Mouse (Mus musculus): ENCODE results near the gene Tprkb. TPM values are rescaled to one million over a fixed set of nuclear protein-coding genes. Genes with fewer than 3 reads are reported as not detected.
"Not testable (repeated sequence)": the region's sequence is repeated elsewhere in the genome, so short reads cannot be mapped to it uniquely, and the experiment has no call there.

The Tprkb gene
- polyA plus RNA-seq, 1 experiment from 2014 or later: 32.1 TPM

DNA sequence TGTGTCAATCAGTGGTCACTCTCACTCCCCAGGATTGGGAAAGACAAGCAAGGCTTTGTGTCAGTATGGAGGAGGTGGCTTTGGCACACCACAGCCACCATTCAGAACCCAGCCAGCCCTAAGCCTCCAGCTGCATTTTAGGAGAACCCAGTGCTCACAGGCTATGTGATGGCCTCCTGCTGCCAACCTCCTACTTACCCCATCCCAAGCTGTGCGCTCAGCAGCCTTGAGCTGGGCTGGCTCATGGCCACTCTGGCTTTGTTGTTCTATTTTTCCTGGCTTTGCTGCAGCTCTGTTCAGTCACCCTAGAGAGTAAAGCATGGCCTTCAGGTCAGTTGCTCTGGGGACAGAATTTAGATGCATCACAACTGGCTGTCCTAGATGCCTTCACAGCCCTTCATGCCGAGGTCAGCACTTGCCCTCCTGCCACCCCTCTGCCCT is 4.7 kb upstream of the Tprkb start:
- ATAC-seq (replicated peaks; ENCODE audit: low FRiP score); H3K4me1 ChIP-seq (replicated peaks; ENCODE audit: control insufficient read depth, insufficient read depth, low read length); H3K4me3 ChIP-seq (ENCODE audit: low read depth, low read length); H3K9ac ChIP-seq (ENCODE audit: low read length); H3K4me2 ChIP-seq (ENCODE audit: low read depth, low read length, severe bottlenecking); DNase-seq (ENCODE audit: low spot score); H3K36me3 ChIP-seq (ENCODE audit: control insufficient read depth, insufficient read depth, low read length); H3K27ac ChIP-seq (ENCODE audit: low read depth, low read length); H3K27me3 ChIP-seq (ENCODE audit: control insufficient read depth, insufficient read depth, low read length); H3K9me3 ChIP-seq (ENCODE audit: control insufficient read depth, low read length): not testable (repeated sequence)
- WGBS: 72% methylated on average over 2 of the region's 2 CpGs

GRCm38 (mm10) chr6:85908341-85908740 is 3.3 kb upstream of the Tprkb start:
- Histone ChIP-seq H3K4me3 (ENCODE audit: low read depth, low read length) (no peak overlapping the region), H3K4me1 (replicated peaks; ENCODE audit: control insufficient read depth, insufficient read depth, low read length) (no peaks in the 10 kb centered on the region), H3K4me2 (ENCODE audit: low read depth, low read length, severe bottlenecking) (no peak overlapping the region), H3K9ac (ENCODE audit: low read length) (no peak overlapping the region; the same call in 1 of the 2 replicates), H3K27ac (ENCODE audit: low read depth, low read length) (no peak overlapping the region), H3K36me3 (ENCODE audit: control insufficient read depth, insufficient read depth, low read length) (no peaks in the 10 kb centered on the region), H3K9me3 (ENCODE audit: control insufficient read depth, low read length) (no peaks in the 10 kb centered on the region), H3K27me3 (ENCODE audit: control insufficient read depth, insufficient read depth, low read length) (no peaks in the 10 kb centered on the region)
- no peak for DNase-seq (ENCODE audit: low spot score)
- ATAC-seq (replicated peaks; ENCODE audit: low FRiP score): no peak
- WGBS: 74% methylated on average over 3 of the region's 3 CpGs

DNA sequence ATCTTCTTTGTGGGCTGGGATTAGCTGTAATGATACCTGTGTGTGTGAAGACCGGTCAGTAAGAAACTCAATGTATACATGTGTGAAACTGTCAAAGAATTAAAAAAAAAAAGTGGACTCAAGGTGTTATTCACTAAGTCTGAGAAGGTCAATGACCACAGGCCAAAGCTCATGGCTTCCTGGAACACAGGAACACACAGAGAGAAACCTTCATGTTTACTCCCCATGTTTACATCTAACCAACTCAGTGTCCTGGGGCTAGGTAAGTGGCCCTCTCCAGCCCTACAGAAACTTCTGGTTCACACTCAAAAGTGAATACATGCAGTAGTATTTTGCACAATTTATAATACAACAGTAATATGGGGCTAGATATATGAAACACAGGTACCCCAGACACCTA is 2.0 kb upstream of the Tprkb start:
- WGBS: 97% methylated on average over 1 of the region's 1 CpGs
- peaks cover 1% of the 10 kb centered on the region; the same call in 1 of the 2 replicates for H3K4me1 ChIP-seq (replicated peaks; ENCODE audit: control insufficient read depth, insufficient read depth, low read length)
- no peak for ATAC-seq (replicated peaks; ENCODE audit: low FRiP score)
- no peak overlapping the region for H3K4me3 ChIP-seq (ENCODE audit: low read depth, low read length)
- DNase-seq (ENCODE audit: low spot score): no peak
- no peak overlapping the region for H3K4me2 ChIP-seq (ENCODE audit: low read depth, low read length, severe bottlenecking)
- H3K9me3 ChIP-seq (ENCODE audit: control insufficient read depth, low read length): no peaks in the 10 kb centered on the region
- no peak overlapping the region for H3K27ac ChIP-seq (ENCODE audit: low read depth, low read length)
- H3K9ac ChIP-seq (ENCODE audit: low read length): no peak overlapping the region
- no peaks in the 10 kb centered on the region for H3K36me3 ChIP-seq (ENCODE audit: control insufficient read depth, insufficient read depth, low read length)
- H3K27me3 ChIP-seq (ENCODE audit: control insufficient read depth, insufficient read depth, low read length): no peaks in the 10 kb centered on the region

DNA sequence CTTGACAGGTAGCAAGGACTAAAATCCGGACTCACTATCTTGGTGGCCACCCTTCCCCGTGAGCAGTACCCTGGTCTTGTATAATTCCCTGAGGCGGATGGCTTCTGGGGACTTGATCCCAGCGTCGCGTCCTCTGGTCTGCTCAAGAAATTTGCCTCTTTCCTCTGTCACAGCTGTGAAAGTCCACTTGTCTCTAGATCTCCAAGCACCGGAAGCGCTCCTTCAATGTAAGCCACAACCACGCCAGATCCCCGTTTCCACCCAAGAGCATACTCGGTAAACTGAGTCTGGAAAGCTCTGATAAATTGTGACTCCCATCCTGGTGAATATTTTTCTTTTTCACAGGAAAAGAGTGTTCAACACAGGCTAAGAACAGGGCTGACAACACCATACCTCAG is 3.5 kb downstream of the Tprkb start:
- no peak for DNase-seq (ENCODE audit: low spot score)
- H3K27me3 ChIP-seq (ENCODE audit: control insufficient read depth, insufficient read depth, low read length): no peaks in the 10 kb centered on the region
- WGBS: 2% methylated on average over 11 of the region's 11 CpGs

DNA sequence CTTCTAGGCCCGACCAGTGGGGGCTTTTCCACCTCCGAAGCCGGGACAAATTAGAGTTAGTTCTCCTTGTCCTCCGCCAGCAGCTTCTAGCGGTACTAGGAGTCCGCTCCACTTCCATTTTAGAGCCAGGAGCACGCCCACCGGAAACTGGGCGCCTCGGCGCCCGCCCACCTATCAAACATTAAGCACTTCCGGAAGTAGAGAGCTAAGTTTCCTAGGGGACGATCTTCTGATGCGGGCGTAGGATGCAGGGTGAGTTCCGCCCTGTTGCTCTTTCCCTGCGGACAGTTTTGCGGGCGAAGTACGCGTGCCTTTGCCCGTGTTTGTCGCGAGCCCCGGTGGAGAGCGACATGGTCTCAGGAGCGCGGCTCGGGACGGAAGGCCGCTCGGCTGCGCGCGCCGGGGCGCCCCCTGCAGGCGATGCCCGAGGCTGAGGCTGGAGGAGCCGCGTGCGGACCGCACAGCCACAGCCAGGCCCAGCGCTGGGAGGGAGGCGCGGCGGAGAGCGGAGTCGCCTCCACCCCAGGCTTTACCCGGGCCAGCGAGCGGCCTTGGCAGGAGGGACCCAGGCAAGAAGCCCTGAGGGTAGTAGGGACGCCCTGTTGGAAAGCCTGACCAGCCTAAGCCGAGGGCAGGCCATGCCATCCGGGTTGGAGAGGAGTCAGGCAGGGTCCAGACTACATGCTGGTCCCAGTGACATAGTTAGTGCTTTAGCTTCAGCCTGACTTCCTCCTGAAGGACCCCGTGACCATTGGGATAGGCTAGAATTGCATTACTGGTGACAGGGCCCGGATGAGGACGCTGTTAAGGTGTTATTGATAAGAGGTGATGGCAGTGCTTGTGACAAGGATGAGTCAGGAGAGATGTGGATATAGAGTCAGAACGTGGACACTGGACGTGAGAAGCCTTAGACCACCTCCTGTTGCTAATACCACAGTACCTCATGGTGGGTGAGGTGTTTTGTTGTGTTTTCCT is 4.2 kb downstream of the Tprkb start, which contains the start of gene Nat8f1:
Nat8f1 (minus strand) TSS at position 149 of the 975 bp plus-strand sequence.
- peak within 1 kb of the TSS; percentile 74 for H3K9ac ChIP-seq (ENCODE audit: low read length)
- DNase-seq (ENCODE audit: low spot score): peak; percentile 91
- H3K36me3 ChIP-seq (ENCODE audit: control insufficient read depth, insufficient read depth, low read length); H3K27me3 ChIP-seq (ENCODE audit: control insufficient read depth, insufficient read depth, low read length); H3K4me1 ChIP-seq (replicated peaks; ENCODE audit: control insufficient read depth, insufficient read depth, low read length); H3K9me3 ChIP-seq (ENCODE audit: control insufficient read depth, low read length): not testable (repeated sequence)
- H3K4me2 ChIP-seq (ENCODE audit: low read depth, low read length, severe bottlenecking): peak within 1 kb of the TSS; percentile 83
- ATAC-seq (replicated peaks; ENCODE audit: low FRiP score): peak; percentile 95
- H3K27ac ChIP-seq (ENCODE audit: low read depth, low read length): peak within 1 kb of the TSS; percentile 73; the same call in 1 of the 2 replicates
- WGBS: under 1% methylated on average over 58 of the region's 61 CpGs
- peak within 1 kb of the TSS; percentile 57 for H3K4me3 ChIP-seq (ENCODE audit: low read depth, low read length)

More for the DNA sequence above, 3.5 kb downstream of the Tprkb start:
- Histone ChIP-seq H3K4me2 (ENCODE audit: low read depth, low read length, severe bottlenecking) (peak overlapping the region; percentile 83), H3K4me3 (ENCODE audit: low read depth, low read length) (peak overlapping the region; percentile 57), H3K9me3 (ENCODE audit: control insufficient read depth, low read length) (no peaks in the 10 kb centered on the region), H3K9ac (ENCODE audit: low read length) (peak overlapping the region; percentile 74), H3K4me1 (replicated peaks; ENCODE audit: control insufficient read depth, insufficient read depth, low read length) (peaks cover 7% of the 10 kb centered on the region; the same call in 1 of the 2 replicates), H3K36me3 (ENCODE audit: control insufficient read depth, insufficient read depth, low read length) (no peaks in the 10 kb centered on the region), H3K27ac (ENCODE audit: low read depth, low read length) (peak overlapping the region; percentile 73; the same call in 1 of the 2 replicates)
- ATAC-seq (replicated peaks; ENCODE audit: low FRiP score): 0 out of 2 replicates have a peak, but pooled peaks have one; percentile 7

DNA sequence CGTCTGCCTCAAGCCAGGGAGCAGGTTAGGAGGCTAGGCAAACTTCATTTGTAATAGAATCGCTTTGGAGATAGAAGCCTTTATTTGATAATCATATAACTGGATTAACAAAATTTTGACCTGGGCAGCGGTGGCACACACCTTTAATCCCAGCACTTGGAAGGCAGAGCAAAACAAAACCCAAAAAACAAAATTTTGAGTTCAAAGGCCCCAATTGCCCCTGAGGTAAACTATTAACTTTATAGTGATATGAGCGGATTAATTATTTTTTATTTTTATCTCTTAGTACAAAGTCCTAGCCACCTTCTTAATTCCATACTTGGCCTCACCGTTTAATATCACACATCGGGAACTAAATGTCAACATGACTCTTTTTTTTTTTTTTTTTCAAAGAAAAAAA is 4.9 kb downstream of the Tprkb start:
- no peaks in the 10 kb centered on the region for H3K9me3 ChIP-seq (ENCODE audit: control insufficient read depth, low read length)
- ATAC-seq (replicated peaks; ENCODE audit: low FRiP score): no peak
- no peaks in the 10 kb centered on the region for H3K36me3 ChIP-seq (ENCODE audit: control insufficient read depth, insufficient read depth, low read length)
- H3K27ac ChIP-seq (ENCODE audit: low read depth, low read length): no peak overlapping the region
- peak overlapping the region; percentile 57 for H3K4me3 ChIP-seq (ENCODE audit: low read depth, low read length)
- H3K4me1 ChIP-seq (replicated peaks; ENCODE audit: control insufficient read depth, insufficient read depth, low read length): peaks cover 7% of the 10 kb centered on the region; the same call in 1 of the 2 replicates
- no peak for DNase-seq (ENCODE audit: low spot score)
- 83% methylated on average over 6 of the region's 6 CpGs for WGBS
- no peaks in the 10 kb centered on the region for H3K27me3 ChIP-seq (ENCODE audit: control insufficient read depth, insufficient read depth, low read length)
- H3K9ac ChIP-seq (ENCODE audit: low read length): peak overlapping the region; percentile 74
- peak overlapping the region; percentile 70 for H3K4me2 ChIP-seq (ENCODE audit: low read depth, low read length, severe bottlenecking)

DNA sequence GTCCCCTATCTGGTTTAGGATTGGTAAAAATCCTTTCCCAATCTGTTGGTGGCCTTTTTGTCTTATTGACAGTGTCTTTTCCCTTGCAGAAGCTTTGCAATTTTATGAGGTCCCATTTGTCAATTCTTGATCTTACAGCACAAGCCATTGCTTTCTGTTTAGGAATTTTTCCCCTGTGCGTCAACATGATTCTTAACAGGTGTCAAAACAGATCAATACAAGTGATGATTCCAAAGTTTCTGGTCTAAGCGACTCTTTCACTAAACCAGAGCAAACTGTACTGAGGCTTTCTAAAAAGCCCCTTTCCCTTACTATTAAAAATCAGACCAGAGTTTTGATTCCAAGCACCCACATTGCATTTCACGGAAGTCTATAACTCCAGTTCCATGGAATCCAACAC is 6.7 kb downstream of the Tprkb start:
- H3K4me2 ChIP-seq (ENCODE audit: low read depth, low read length, severe bottlenecking); H3K4me1 ChIP-seq (replicated peaks; ENCODE audit: control insufficient read depth, insufficient read depth, low read length); H3K27me3 ChIP-seq (ENCODE audit: control insufficient read depth, insufficient read depth, low read length); H3K9me3 ChIP-seq (ENCODE audit: control insufficient read depth, low read length); DNase-seq (ENCODE audit: low spot score); H3K9ac ChIP-seq (ENCODE audit: low read length); H3K36me3 ChIP-seq (ENCODE audit: control insufficient read depth, insufficient read depth, low read length); ATAC-seq (replicated peaks; ENCODE audit: low FRiP score); H3K27ac ChIP-seq (ENCODE audit: low read depth, low read length); H3K4me3 ChIP-seq (ENCODE audit: low read depth, low read length): not testable (repeated sequence)
- WGBS: 93% methylated on average over 3 of the region's 3 CpGs

GRCm38 (mm10) chr6:85919401-85919800 is 7.7 kb downstream of the Tprkb start:
- no peaks in the 10 kb centered on the region for H3K9me3 ChIP-seq (ENCODE audit: control insufficient read depth, low read length)
- no peak overlapping the region for H3K9ac ChIP-seq (ENCODE audit: low read length)
- H3K36me3 ChIP-seq (ENCODE audit: control insufficient read depth, insufficient read depth, low read length): no peaks in the 10 kb centered on the region; the same call in 1 of the 2 replicates
- no peak for ATAC-seq (replicated peaks; ENCODE audit: low FRiP score)
- DNase-seq (ENCODE audit: low spot score): no peak
- H3K4me2 ChIP-seq (ENCODE audit: low read depth, low read length, severe bottlenecking): no peak overlapping the region
- WGBS: 92% methylated on average over 4 of the region's 4 CpGs
- H3K4me1 ChIP-seq (replicated peaks; ENCODE audit: control insufficient read depth, insufficient read depth, low read length): peaks cover 7% of the 10 kb centered on the region; the same call in 1 of the 2 replicates
- H3K27me3 ChIP-seq (ENCODE audit: control insufficient read depth, insufficient read depth, low read length): no peaks in the 10 kb centered on the region
- H3K4me3 ChIP-seq (ENCODE audit: low read depth, low read length): no peak overlapping the region
- H3K27ac ChIP-seq (ENCODE audit: low read depth, low read length): no peak overlapping the region

Data from forebrain, embryonic 11.5 days (tissue).